Mouse (Mus musculus): Measurements from ENCODE around the gene Rarres2. TPM values are rescaled to one million over a fixed set of nuclear protein-coding genes. Genes with fewer than 3 reads are reported as not detected.

The Rarres2 gene
- polyA plus RNA-seq, 1 experiment from 2014 or later = 45.3 TPM

- no peak overlapping the region for H3K4me2 ChIP-seq (ENCODE audit: low read length)
- H3K27ac ChIP-seq (replicated peaks in 1 of 2; ENCODE audit: control insufficient read depth in 1 of 2, insufficient read depth in 1 of 2, low read depth in 2 of 2, low read length in 2 of 2) = peak overlapping the region; percentile 7 to 53; a peak in 3 of 4 replicates
- no peaks in the 10 kb centered on the region for H3K27me3 ChIP-seq (ENCODE audit: control insufficient read depth, insufficient read depth, low read length)
- peaks cover 10% of the 10 kb centered on the region for H3K36me3 ChIP-seq (ENCODE audit: control insufficient read depth, insufficient read depth, low read length)
- H3K4me1 ChIP-seq (ENCODE audit: control insufficient read depth in 2 of 2, insufficient read depth in 2 of 2, low read length in 2 of 2) = peaks cover 27 to 40% of the 10 kb centered on the region in 2 experiments
- 75% methylated on average over 4 of the region's 4 CpGs for WGBS
- H3K9ac ChIP-seq (ENCODE audit: low read length) = no peak overlapping the region
- H3K4me3 ChIP-seq (ENCODE audit: control insufficient read depth in 1 of 2, insufficient read depth in 1 of 2, low read depth in 1 of 2, low read length in 2 of 2) = no peak overlapping the region
- H3K9me3 ChIP-seq (ENCODE audit: control insufficient read depth, low read length) = no peaks in the 10 kb centered on the region
- no peak for ATAC-seq (ENCODE audit: insufficient number of reproducible peaks, insufficient read depth, low FRiP score, low read depth)
These were observed 6.8 kb downstream of the Rarres2 start for GRCm38 (mm10) chr6:48565693-48566310.

- no peak overlapping the region for H3K4me3 ChIP-seq (ENCODE audit: control insufficient read depth in 1 of 2, insufficient read depth in 1 of 2, low read depth in 1 of 2, low read length in 2 of 2)
- H3K4me2 ChIP-seq (ENCODE audit: low read length) = no peak overlapping the region
- H3K36me3 ChIP-seq (ENCODE audit: control insufficient read depth, insufficient read depth, low read length) = peaks cover 16% of the 10 kb centered on the region; the same call in 1 of the 2 replicates
- no peaks in the 10 kb centered on the region for H3K27me3 ChIP-seq (ENCODE audit: control insufficient read depth, insufficient read depth, low read length)
- no peak for ATAC-seq (ENCODE audit: insufficient number of reproducible peaks, insufficient read depth, low FRiP score, low read depth)
- peaks cover 9 to 12% of the 10 kb centered on the region in 2 experiments for H3K4me1 ChIP-seq (ENCODE audit: control insufficient read depth in 2 of 2, insufficient read depth in 2 of 2, low read length in 2 of 2)
- 75% methylated on average over 3 of the region's 3 CpGs for WGBS
- H3K9ac ChIP-seq (ENCODE audit: low read length) = no peak overlapping the region
- H3K9me3 ChIP-seq (ENCODE audit: control insufficient read depth, low read length) = no peaks in the 10 kb centered on the region
- H3K27ac ChIP-seq (replicated peaks in 1 of 2; ENCODE audit: control insufficient read depth in 1 of 2, insufficient read depth in 1 of 2, low read depth in 2 of 2, low read length in 2 of 2) = peak overlapping the region in 1 of 2 experiments; percentile 99; a peak in 1 of 4 replicates
These were observed 16.6 kb downstream of the Rarres2 start for GRCm38 (mm10) chr6:48555956-48556355.

DNA sequence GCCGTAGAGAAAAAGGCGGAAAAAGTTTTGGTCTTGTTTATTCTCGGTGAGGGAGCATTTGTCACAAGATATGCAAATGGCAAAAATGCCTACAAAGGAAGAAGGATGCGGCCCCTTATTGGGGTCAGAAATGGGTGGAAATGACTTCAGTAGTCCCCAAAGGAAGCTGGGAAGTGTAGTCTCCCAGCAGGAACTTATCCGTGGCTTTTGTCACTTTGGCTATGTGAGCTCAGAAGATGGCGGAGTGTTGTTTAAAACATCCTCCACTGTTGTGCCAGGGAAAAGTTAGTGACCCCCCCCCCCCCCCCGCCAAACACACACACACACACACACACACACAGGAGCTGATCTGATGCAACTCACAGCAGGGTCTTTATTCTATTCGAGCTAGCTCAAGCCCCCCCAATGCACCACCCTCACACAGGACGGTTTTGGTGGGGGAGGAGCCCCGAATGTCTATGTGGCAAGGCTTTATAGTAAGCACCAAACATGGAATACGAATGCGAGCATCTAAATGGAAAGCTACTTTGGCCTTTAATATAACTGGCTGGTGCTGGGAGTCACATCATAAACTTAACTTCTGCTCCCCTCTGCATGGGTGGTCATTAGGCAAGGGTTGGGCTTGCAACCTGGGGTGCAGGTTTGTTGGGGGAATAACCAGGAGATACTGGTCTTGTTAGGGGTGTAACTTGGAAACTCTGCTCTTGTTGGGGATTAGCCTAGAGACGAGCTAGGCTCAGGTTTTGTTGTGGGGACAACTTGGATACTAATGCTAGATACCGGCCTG is 17.3 kb downstream of the Rarres2 start:
- no peaks in the 10 kb centered on the region for H3K27me3 ChIP-seq (ENCODE audit: control insufficient read depth, insufficient read depth, low read length)
- no peaks in the 10 kb centered on the region for H3K9me3 ChIP-seq (ENCODE audit: control insufficient read depth, low read length)
- peak overlapping the region; percentile 92 for H3K4me2 ChIP-seq (ENCODE audit: low read length)
- H3K27ac ChIP-seq (replicated peaks in 1 of 2; ENCODE audit: control insufficient read depth in 1 of 2, insufficient read depth in 1 of 2, low read depth in 2 of 2, low read length in 2 of 2) = peak overlapping the region; percentile 97 to 99
- peaks cover 9 to 12% of the 10 kb centered on the region in 2 experiments for H3K4me1 ChIP-seq (ENCODE audit: control insufficient read depth in 2 of 2, insufficient read depth in 2 of 2, low read length in 2 of 2)
- H3K4me3 ChIP-seq (ENCODE audit: control insufficient read depth in 1 of 2, insufficient read depth in 1 of 2, low read depth in 1 of 2, low read length in 2 of 2) = peak overlapping the region; percentile 55 to 57
- peak overlapping the region; percentile 83 for H3K9ac ChIP-seq (ENCODE audit: low read length)
- H3K36me3 ChIP-seq (ENCODE audit: control insufficient read depth, insufficient read depth, low read length) = peaks cover 12% of the 10 kb centered on the region; the same call in 1 of the 2 replicates
- 29% methylated on average over 14 of the region's 14 CpGs for WGBS
- ATAC-seq (ENCODE audit: insufficient number of reproducible peaks, insufficient read depth, low FRiP score, low read depth) = peak; percentile 73; the same call in 1 of the 2 replicates

DNA sequence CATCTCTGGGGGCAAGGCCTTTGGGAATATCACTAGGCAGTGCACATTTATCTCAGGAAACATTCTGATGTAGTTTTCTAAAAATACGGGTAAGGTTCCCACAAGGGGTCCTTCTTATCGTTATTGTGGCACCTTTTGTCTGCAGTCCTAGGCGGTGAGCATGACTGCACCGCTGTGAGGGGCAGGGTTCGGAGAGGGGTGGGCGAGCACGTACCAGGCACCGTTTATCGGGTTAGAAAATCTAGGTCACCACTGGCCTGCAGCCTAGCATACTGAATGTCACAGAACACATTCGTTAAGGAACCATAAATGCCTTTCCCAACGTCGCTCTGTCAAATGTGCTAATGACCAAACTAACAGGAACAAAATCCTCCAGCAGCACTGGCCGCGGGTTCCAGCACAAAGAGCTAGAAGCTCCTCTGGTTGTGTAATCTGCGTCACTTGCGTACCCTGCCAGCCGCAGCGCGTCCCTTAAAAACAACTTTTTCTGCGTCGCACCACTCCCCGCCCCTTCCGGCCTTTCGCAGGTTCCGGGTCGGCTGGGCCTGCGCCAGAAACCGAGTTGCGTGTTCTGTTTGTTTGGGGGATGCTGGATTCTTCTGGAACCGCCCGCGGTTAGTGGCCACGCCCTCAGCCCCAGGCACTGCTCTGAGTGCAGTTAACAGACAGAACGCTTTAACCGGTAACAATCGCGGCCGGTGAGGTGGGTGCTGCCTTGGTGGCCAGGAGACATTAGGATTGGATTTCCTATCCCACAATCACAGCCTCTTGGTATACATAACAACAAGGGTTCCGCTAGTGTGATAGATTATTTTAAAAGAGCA is 18.1 kb downstream of the Rarres2 start, which contains the start of gene Lrrc61:
TSS of gene Lrrc61 (plus strand) at position 517 of the 824 bp plus-strand sequence.
- H3K27me3 ChIP-seq (ENCODE audit: control insufficient read depth, insufficient read depth, low read length) = no peaks in the 10 kb centered on the region
- H3K27ac ChIP-seq (replicated peaks in 1 of 2; ENCODE audit: control insufficient read depth in 1 of 2, insufficient read depth in 1 of 2, low read depth in 2 of 2, low read length in 2 of 2) = peak within 1 kb of the TSS; percentile 97 to 99
- 0 out of 2 replicates have a peak, but pooled peaks cover 5% of the 10 kb centered on the region for H3K36me3 ChIP-seq (ENCODE audit: control insufficient read depth, insufficient read depth, low read length)
- H3K4me3 ChIP-seq (ENCODE audit: control insufficient read depth in 1 of 2, insufficient read depth in 1 of 2, low read depth in 1 of 2, low read length in 2 of 2) = peak within 1 kb of the TSS; percentile 55 to 57
- peaks cover 9 to 12% of the 10 kb centered on the region in 2 experiments for H3K4me1 ChIP-seq (ENCODE audit: control insufficient read depth in 2 of 2, insufficient read depth in 2 of 2, low read length in 2 of 2)
- ATAC-seq (ENCODE audit: insufficient number of reproducible peaks, insufficient read depth, low FRiP score, low read depth) = peak; percentile 86
- under 1% methylated on average over 39 of the region's 39 CpGs for WGBS
- H3K9me3 ChIP-seq (ENCODE audit: control insufficient read depth, low read length) = no peaks in the 10 kb centered on the region
- H3K4me2 ChIP-seq (ENCODE audit: low read length) = peak within 1 kb of the TSS; percentile 92
- peak within 1 kb of the TSS; percentile 83 for H3K9ac ChIP-seq (ENCODE audit: low read length)

GRCm38 (mm10) chr6:48553819-48554218 is 18.8 kb downstream of the Rarres2 start:
- Histone ChIP-seq H3K4me1 (ENCODE audit: control insufficient read depth in 2 of 2, insufficient read depth in 2 of 2, low read length in 2 of 2) (peaks cover 9 to 12% of the 10 kb centered on the region in 2 experiments), H3K9me3 (ENCODE audit: control insufficient read depth, low read length) (no peaks in the 10 kb centered on the region), H3K4me3 (ENCODE audit: control insufficient read depth in 1 of 2, insufficient read depth in 1 of 2, low read depth in 1 of 2, low read length in 2 of 2) (peak overlapping the region; percentile 55 to 57), H3K36me3 (ENCODE audit: control insufficient read depth, insufficient read depth, low read length) (no peaks in the 10 kb centered on the region), H3K27me3 (ENCODE audit: control insufficient read depth, insufficient read depth, low read length) (no peaks in the 10 kb centered on the region), H3K27ac (replicated peaks in 1 of 2; ENCODE audit: control insufficient read depth in 1 of 2, insufficient read depth in 1 of 2, low read depth in 2 of 2, low read length in 2 of 2) (peak overlapping the region; percentile 97 to 99), H3K9ac (ENCODE audit: low read length) (peak overlapping the region; percentile 83), H3K4me2 (ENCODE audit: low read length) (peak overlapping the region; percentile 92)
- no peak for ATAC-seq (ENCODE audit: insufficient number of reproducible peaks, insufficient read depth, low FRiP score, low read depth)
- 71% methylated on average over 4 of the region's 4 CpGs for WGBS

DNA sequence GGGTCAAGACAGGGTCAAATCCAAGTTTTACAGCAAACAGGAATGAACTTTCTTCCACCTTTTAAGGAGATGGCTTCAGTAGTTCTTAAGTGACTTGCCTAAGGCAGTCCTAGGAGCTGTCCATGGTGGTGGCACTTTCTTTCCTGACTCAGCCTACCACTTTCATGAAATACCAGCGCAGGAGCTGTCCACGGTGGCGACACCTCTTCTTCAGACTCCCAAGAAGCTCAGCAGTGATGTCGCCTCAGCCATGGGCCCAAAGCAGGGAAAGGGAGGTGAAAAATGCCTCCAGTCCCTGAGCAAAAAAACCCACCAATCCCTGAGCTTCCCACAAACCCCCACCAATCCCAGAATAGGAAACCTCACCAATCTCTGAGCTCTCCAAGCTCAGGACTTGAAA is 19.7 kb downstream of the Rarres2 start:
- ATAC-seq (ENCODE audit: insufficient number of reproducible peaks, insufficient read depth, low FRiP score, low read depth) = no peak
- H3K4me2 ChIP-seq (ENCODE audit: low read length) = no peak overlapping the region
- H3K36me3 ChIP-seq (ENCODE audit: control insufficient read depth, insufficient read depth, low read length) = no peaks in the 10 kb centered on the region
- H3K4me1 ChIP-seq (ENCODE audit: control insufficient read depth in 2 of 2, insufficient read depth in 2 of 2, low read length in 2 of 2) = peaks cover 9 to 12% of the 10 kb centered on the region in 2 experiments
- H3K27me3 ChIP-seq (ENCODE audit: control insufficient read depth, insufficient read depth, low read length) = no peaks in the 10 kb centered on the region
- no peak overlapping the region for H3K4me3 ChIP-seq (ENCODE audit: control insufficient read depth in 1 of 2, insufficient read depth in 1 of 2, low read depth in 1 of 2, low read length in 2 of 2)
- no peaks in the 10 kb centered on the region for H3K9me3 ChIP-seq (ENCODE audit: control insufficient read depth, low read length)
- 35% methylated on average over 4 of the region's 4 CpGs for WGBS
- no peak overlapping the region for H3K9ac ChIP-seq (ENCODE audit: low read length)
- H3K27ac ChIP-seq (replicated peaks in 1 of 2; ENCODE audit: control insufficient read depth in 1 of 2, insufficient read depth in 1 of 2, low read depth in 2 of 2, low read length in 2 of 2) = no peak overlapping the region

DNA sequence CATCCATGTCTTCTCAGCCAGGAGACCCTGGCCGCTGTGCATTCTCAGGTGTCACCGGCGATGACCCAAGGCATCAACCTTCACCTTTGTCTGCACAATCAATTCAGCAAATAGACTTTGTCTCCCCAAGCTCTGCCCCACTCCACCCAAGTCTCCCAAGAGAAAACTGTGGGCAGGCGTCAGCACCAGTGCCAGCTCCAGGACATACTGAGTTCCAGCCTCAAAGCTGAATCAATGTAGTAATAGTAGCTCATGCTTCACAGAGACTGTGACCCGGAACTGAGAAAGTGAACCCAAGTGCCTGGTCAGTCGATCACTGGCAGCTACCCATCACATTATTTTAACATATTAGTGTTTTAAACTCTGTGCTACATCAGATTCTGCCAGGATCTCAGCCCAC is 24.3 kb downstream of the Rarres2 start:
- Histone ChIP-seq H3K4me2 (ENCODE audit: low read length) (no peak overlapping the region), H3K4me3 (ENCODE audit: control insufficient read depth in 1 of 2, insufficient read depth in 1 of 2, low read depth in 1 of 2, low read length in 2 of 2) (no peak overlapping the region), H3K36me3 (ENCODE audit: control insufficient read depth, insufficient read depth, low read length) (no peaks in the 10 kb centered on the region), H3K27me3 (ENCODE audit: control insufficient read depth, insufficient read depth, low read length) (no peaks in the 10 kb centered on the region), H3K4me1 (ENCODE audit: control insufficient read depth in 2 of 2, insufficient read depth in 2 of 2, low read length in 2 of 2) (no peaks in the 10 kb centered on the region), H3K9ac (ENCODE audit: low read length) (no peak overlapping the region), H3K27ac (replicated peaks in 1 of 2; ENCODE audit: control insufficient read depth in 1 of 2, insufficient read depth in 1 of 2, low read depth in 2 of 2, low read length in 2 of 2) (no peak overlapping the region), H3K9me3 (ENCODE audit: control insufficient read depth, low read length) (no peaks in the 10 kb centered on the region)
- WGBS = 78% methylated on average over 6 of the region's 6 CpGs
- ATAC-seq (ENCODE audit: insufficient number of reproducible peaks, insufficient read depth, low FRiP score, low read depth) = no peak

Data from heart, embryonic 14.5 days (tissue).